Mouse (Mus musculus) retina, embryonic 14.5 days (tissue): ENCODE results near the gene Hdac5.

Source experiments
- DNase-seq: peaks from one replicate; pipeline ENCODE4 v3.0.0-alpha.2; 2015; ENCODE audit warnings: low spot score

The Hdac5 gene

GRCm38 (mm10) chr11:102214430-102215156 is 15.4 kb downstream of the Hdac5 start:
- DNase-seq = no peak

- no peak for DNase-seq
Observed at GRCm38 (mm10) chr11:102211936-102212341, 18.0 kb downstream of the Hdac5 start.

GRCm38 (mm10) chr11:102211011-102211410 is 19.0 kb downstream of the Hdac5 start:
- no peak for DNase-seq

GRCm38 (mm10) chr11:102210185-102210584 is 19.8 kb downstream of the Hdac5 start:
- no peak for DNase-seq

- DNase-seq = peak; percentile 61
Observed at GRCm38 (mm10) chr11:102209742-102210141, 20.2 kb downstream of the Hdac5 start.

GRCm38 (mm10) chr11:102208846-102209245 is 21.1 kb downstream of the Hdac5 start:
- no peak for DNase-seq

- DNase-seq = peak; percentile 54
Observed at GRCm38 (mm10) chr11:102207825-102208777, 21.9 kb downstream of the Hdac5 start.

GRCm38 (mm10) chr11:102206481-102206880 is 23.5 kb downstream of the Hdac5 start:
- DNase-seq = no peak

GRCm38 (mm10) chr11:102201408-102201821 is 28.6 kb downstream of the Hdac5 start:
- DNase-seq = no peak

GRCm38 (mm10) chr11:102199856-102200255 is 30.1 kb downstream of the Hdac5 start:
- DNase-seq = no peak

GRCm38 (mm10) chr11:102198245-102198644 is 31.7 kb downstream of the Hdac5 start:
- DNase-seq = no peak

- DNase-seq = no peak
Observed at GRCm38 (mm10) chr11:102196018-102196797, 33.8 kb downstream of the Hdac5 start.

- no peak for DNase-seq
Observed at GRCm38 (mm10) chr11:102193657-102194440, 36.1 kb downstream of the Hdac5 start.

- DNase-seq = no peak
Observed at GRCm38 (mm10) chr11:102190848-102191247, 39.1 kb downstream of the Hdac5 start.

- peak; percentile 91 for DNase-seq
Observed at GRCm38 (mm10) chr11:102189461-102190436, 40.2 kb downstream of the Hdac5 start, which contains the start of gene G6pc3. TSS of gene G6pc3 (plus strand) at chr11:102189620.

GRCm38 (mm10) chr11:102188980-102189379 is 41.0 kb downstream of the Hdac5 start:
- no peak for DNase-seq

- DNase-seq = no peak
Observed at GRCm38 (mm10) chr11:102186235-102186634, 43.7 kb downstream of the Hdac5 start.

- no peak for DNase-seq
Observed at GRCm38 (mm10) chr11:102185677-102186076, 44.3 kb downstream of the Hdac5 start.

- DNase-seq = peak; percentile 95
Observed at GRCm38 (mm10) chr11:102184646-102185495, 45.1 kb downstream of the Hdac5 start, which contains the start of gene Lsm12. TSS of gene Lsm12 (minus strand) at chr11:102185296.
